Mouse (Mus musculus): ENCODE results near the gene Zfp710.

The Zfp710 gene

DNA sequence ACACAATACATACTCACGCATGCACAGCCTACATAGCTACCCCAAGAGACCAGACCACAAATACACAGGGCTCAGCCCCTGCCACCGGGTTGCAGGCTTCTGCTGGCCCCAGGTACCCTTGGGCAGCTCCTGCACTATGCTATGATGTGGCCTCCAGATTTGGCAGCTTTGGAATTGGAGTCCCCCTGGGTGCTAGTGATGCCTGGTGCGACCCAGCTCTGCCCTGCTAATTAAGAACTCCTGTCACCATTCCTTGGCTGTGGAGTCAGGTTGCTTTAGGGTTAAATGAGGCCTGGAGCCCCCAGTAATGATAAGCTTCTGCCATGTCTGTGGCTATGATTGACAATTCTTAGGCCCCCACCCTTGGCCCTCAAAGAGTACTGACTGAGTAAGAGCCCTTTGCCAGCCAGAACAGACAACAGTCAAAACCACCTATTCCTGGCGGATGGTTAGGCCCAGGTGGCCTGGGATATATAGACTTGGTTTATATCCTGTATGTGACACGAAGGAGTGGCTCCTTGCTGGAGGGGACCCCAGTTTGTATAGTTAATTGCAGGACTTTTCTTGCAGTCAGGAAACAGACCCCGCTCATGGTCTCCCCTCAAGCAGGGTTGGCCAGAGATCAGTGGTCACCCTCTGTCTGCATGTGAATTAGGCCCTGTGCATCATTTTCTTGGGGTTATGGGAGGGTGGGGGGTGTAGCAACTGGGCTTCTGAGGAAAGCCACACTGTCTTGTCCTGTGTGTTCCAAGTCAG is 52.5 kb downstream of the Zfp710 start:
- no peak for DNase-seq (ENCODE audit: low read depth, low spot score)

GRCm38 (mm10) chr7:80077801-80078200 is 53.2 kb downstream of the Zfp710 start:
- DNase-seq (ENCODE audit: low read depth, low spot score): no peak

GRCm38 (mm10) chr7:80078792-80079301 is 54.2 kb downstream of the Zfp710 start:
- DNase-seq (ENCODE audit: low read depth, low spot score): no peak

- peak; percentile 46 for DNase-seq (ENCODE audit: low read depth, low spot score)
These were observed 57.3 kb downstream of the Zfp710 start for GRCm38 (mm10) chr7:80081586-80082554.

GRCm38 (mm10) chr7:80084484-80084931 is 59.9 kb downstream of the Zfp710 start:
- peak; percentile 94 for DNase-seq (ENCODE audit: low read depth, low spot score)

- peak; percentile 95 for DNase-seq (ENCODE audit: low read depth, low spot score)
These were observed 61.5 kb downstream of the Zfp710 start for GRCm38 (mm10) chr7:80085970-80086715.

- DNase-seq (ENCODE audit: low read depth, low spot score): no peak
These were observed 63.6 kb downstream of the Zfp710 start for GRCm38 (mm10) chr7:80088191-80088590.

GRCm38 (mm10) chr7:80090191-80091003 is 65.8 kb downstream of the Zfp710 start:
- no peak for DNase-seq (ENCODE audit: low read depth, low spot score)

GRCm38 (mm10) chr7:80091004-80091865 is 66.6 kb downstream of the Zfp710 start:
- DNase-seq (ENCODE audit: low read depth, low spot score): peak; percentile 80

GRCm38 (mm10) chr7:80091866-80092210 is 67.2 kb downstream of the Zfp710 start:
- no peak for DNase-seq (ENCODE audit: low read depth, low spot score)

- DNase-seq (ENCODE audit: low read depth, low spot score): no peak
These were observed 67.9 kb downstream of the Zfp710 start for GRCm38 (mm10) chr7:80092351-80093046.

GRCm38 (mm10) chr7:80094481-80094880 is 69.9 kb downstream of the Zfp710 start:
- no peak for DNase-seq (ENCODE audit: low read depth, low spot score)

GRCm38 (mm10) chr7:80095598-80096309 is 71.1 kb downstream of the Zfp710 start:
- DNase-seq (ENCODE audit: low read depth, low spot score): no peak

- DNase-seq (ENCODE audit: low read depth, low spot score): no peak
These were observed 73.9 kb downstream of the Zfp710 start for GRCm38 (mm10) chr7:80098389-80098976.

- no peak for DNase-seq (ENCODE audit: low read depth, low spot score)
These were observed 78.7 kb downstream of the Zfp710 start for GRCm38 (mm10) chr7:80103335-80103734.

DNA sequence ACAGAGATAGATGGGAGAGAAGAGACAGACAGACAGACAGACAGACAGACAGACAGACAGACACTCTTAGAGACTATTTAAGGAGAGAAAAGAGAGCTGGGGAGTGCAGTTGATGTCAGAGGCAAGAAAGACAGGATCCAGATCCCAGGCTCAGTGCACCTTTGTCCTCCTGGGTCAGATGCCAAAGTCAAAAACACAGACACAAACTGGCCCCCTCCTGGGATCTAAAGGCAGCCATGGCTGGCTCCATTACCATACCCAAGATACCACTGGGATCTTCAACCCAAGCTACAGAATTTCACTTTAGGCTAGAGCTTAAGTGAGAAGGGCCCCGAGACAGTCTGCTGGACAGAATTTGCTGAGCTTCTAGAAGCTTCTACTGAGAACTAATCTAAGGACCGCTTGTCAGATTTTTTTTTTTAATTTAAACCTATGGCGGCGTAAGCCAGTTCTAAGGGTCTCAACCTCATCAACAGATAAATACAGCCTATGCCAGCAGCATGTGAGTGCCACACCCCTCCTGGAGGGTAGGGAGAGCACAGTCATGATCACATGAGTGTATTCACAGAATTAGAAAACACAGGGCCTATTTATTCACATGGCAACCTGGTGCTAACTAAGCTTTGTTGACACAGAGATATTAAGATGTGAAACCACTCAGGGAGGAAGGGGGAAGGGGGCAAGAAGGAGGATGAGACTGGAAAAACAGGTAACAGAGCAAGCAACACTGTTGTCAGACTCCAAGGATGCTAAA is 81.2 kb downstream of the Zfp710 start:
- no peak for DNase-seq (ENCODE audit: low read depth, low spot score)

DNA sequence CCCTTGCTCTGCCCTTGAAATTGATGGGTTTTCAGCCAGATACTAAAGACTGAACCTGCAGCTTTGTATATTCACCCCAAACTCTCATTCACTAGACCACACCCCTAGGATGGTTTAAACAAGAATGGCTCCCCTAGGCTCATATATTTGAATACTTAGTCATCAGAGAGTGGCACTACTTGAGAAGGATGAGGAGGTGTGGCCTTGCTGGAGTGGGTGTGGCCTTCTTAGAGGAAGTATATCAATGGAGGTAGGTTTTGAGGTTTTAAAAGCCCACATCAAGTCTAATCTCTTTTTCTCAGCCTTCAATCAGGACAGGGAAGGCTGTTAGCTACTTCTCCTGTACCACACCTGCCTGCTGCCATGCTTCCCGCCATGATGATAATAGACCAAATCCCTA is 81.8 kb downstream of the Zfp710 start:
- no peak for DNase-seq (ENCODE audit: low read depth, low spot score)
